Mouse (Mus musculus) CH12.LX (cell line): Measurements from ENCODE around the gene Pkmyt1.

Experiments
- CTCF ChIP-seq, 2 experiments: IDR thresholded peaks in 1 of 2; conservative IDR thresholded peaks in 1 of 2; 2 replicates each; pipeline ENCODE4 v1.5.1; 2011 to 2012; ENCODE audit warnings: low read depth in 2 of 2, low read length in 2 of 2, improper control_type of control experiment in 1 of 2, inconsistent platforms in 1 of 2, mild to moderate bottlenecking in 1 of 2, moderate library complexity in 1 of 2
- E2F4 ChIP-seq: IDR thresholded peaks from 2 replicates; pipeline ENCODE4 v1.6.1; 2011; ENCODE audit warnings: low read depth, low read length, improper control_type of control experiment; ENCODE audit not compliant: insufficient replicate concordance
- MAFK ChIP-seq: IDR thresholded peaks from 2 replicates; pipeline ENCODE4 v1.6.1; 2011; ENCODE audit warnings: low read length, improper control_type of control experiment; ENCODE audit not compliant: insufficient replicate concordance
- NRF1 ChIP-seq: IDR thresholded peaks from 2 replicates; pipeline ENCODE4 v1.6.1; 2014; ENCODE audit warnings: low read depth, mild to moderate bottlenecking, inconsistent platforms, low read length, improper control_type of control experiment, moderate library complexity
- POLR2A ChIP-seq: IDR thresholded peaks from 2 replicates; pipeline ENCODE4 v1.6.1; 2011; ENCODE audit warnings: low read depth, mild to moderate bottlenecking, improper control_type of control experiment, low read length
- RAD21 ChIP-seq: IDR thresholded peaks from 2 replicates; pipeline ENCODE4 v1.6.1; 2011; ENCODE audit warnings: low read depth, mild to moderate bottlenecking, low read length, improper control_type of control experiment, moderate library complexity
- UBTF ChIP-seq: IDR thresholded peaks from 2 replicates; pipeline ENCODE4 v1.6.1; 2012; ENCODE audit warnings: low read depth, mild to moderate bottlenecking, inconsistent platforms, low read length, improper control_type of control experiment, moderate library complexity
- USF1 ChIP-seq: IDR thresholded peaks from 2 replicates; pipeline ENCODE4 v1.6.1; 2014; ENCODE audit warnings: low read depth, mild to moderate bottlenecking, inconsistent platforms, low read length, improper control_type of control experiment
- USF2 ChIP-seq: conservative IDR thresholded peaks from 2 replicates; pipeline ENCODE4 v1.6.1; 2011; ENCODE audit warnings: low read depth, low read length, improper control_type of control experiment
- ZNF384 ChIP-seq: IDR thresholded peaks from 2 replicates; pipeline ENCODE4 v1.6.1; 2012; ENCODE audit warnings: low read depth, low read length, improper control_type of control experiment, inconsistent platforms

DNA sequence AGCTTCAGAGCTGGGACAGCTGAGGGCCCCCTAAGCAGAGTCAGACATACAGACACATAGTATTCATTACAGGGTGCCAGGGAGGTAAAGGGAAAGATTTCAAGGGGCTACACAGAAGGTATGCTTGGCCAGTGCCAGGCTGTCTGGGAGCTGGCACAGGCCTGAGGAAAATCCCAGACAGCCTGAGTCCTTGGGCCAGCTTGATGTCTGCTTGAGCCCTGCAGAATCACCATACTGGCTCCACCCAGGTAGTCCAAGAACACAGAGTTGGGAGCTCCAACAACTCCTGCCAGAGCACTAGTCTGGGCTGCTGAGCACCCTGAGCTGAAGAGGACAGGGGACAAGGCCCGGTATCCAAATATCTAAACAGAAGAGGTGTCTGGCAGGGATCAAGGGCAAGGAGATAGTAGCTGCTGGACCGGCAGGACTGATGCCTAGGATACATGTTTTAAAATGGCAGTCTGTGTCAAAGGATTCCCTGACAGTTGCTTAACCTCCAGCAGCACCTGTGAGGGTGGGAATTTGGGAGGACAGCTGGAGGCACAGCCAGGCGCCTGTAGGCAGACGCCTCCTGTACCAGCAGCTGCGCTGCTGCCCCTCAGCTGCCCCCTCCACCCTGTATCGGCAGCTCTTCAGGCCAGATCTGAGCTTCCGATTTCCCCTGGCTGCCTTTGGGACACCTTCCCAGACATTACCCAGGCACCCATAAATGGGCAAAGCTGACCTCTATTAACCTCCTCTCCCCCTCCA is 3.6 kb upstream of the Pkmyt1 start, which contains the start of gene 1520401A03Rik:
- TF ChIP-seq POLR2A (no peak), RAD21 (no peak), CTCF (conservative IDR thresholded peaks at IDR 0.05 in 1 of 2, IDR thresholded peaks at IDR 0.05 in 1 of 2; ENCODE audit: low read depth in 2 of 2, low read length in 2 of 2) (no peak), ZNF384 (no peak), MAFK (no peak), UBTF (no peak), USF2 (no peak), USF1 (no peak), E2F4 (no peak), NRF1 (no peak)
